Mouse (Mus musculus) heart, adult 18-20 months (tissue): ENCODE measurements around the gene Ly75. TPM values are rescaled to one million over a fixed set of nuclear protein-coding genes. Genes with fewer than 3 reads are reported as not detected.

Source experiments
- total RNA-seq, 2 experiments: library from RNA; stranded (reverse); gene quantifications; 2 replicates each; pipeline ENCODE4 v1.2.3; 2021

Ly75 gene
- total RNA-seq, 2 experiments from 2014 or later, result 1.1 to 1.6 TPM

Other genes starting within 250 kb of the Ly75 start
- 10 to 100 TPM; 29.9 to 41.9 TPM for gene Baz2b, start 173.5 kb downstream of the Ly75 start, total RNA-seq
- gene March7, start 173.4 kb downstream of the Ly75 start, total RNA-seq, result 10 to 100 TPM; 17.3 to 27.6 TPM
- gene Cd302, start 98.8 kb downstream of the Ly75 start, total RNA-seq, result 10 to 100 TPM; 10.0 to 12.5 TPM
- 1 to 10 TPM; 1.0 to 1.8 TPM for gene Pla2r1, start 170.0 kb upstream of the Ly75 start, total RNA-seq